Mouse (Mus musculus) urinary bladder, postnatal 25 days (tissue): Measurements from ENCODE around the gene Rbms2.
A peak's percentile ranks its signal among the peaks of the same experiment; 100 is the strongest.
"Not testable (repeated sequence)": the region's sequence is repeated elsewhere in the genome, so short reads cannot be mapped to it uniquely, and the experiment has no call there.

Experiments
- DNase-seq: peaks from one replicate; pipeline ENCODE4 v3.0.0; 2022; ENCODE audit warnings: low spot score

Rbms2 gene

DNA sequence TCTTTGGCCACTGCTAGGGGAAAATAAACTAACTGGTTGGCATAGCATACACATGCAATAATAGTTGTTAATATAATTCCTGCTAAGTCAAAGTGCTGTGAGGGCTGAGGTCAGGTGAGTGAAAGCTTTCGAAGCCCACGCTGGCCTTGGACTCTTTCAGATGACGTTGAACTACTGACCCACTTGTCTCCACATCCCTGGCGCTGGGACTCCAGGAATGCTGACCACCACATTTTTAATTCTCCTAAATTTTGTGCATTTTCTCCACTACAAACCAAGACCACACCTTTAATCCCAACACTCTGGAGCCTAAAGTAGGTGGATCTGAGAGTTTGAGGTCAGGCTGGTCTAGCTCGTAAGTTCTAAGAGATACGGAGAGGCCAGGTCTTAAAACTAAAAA, 13.0 kb upstream of the Rbms2 start:
- DNase-seq: no peak

DNA sequence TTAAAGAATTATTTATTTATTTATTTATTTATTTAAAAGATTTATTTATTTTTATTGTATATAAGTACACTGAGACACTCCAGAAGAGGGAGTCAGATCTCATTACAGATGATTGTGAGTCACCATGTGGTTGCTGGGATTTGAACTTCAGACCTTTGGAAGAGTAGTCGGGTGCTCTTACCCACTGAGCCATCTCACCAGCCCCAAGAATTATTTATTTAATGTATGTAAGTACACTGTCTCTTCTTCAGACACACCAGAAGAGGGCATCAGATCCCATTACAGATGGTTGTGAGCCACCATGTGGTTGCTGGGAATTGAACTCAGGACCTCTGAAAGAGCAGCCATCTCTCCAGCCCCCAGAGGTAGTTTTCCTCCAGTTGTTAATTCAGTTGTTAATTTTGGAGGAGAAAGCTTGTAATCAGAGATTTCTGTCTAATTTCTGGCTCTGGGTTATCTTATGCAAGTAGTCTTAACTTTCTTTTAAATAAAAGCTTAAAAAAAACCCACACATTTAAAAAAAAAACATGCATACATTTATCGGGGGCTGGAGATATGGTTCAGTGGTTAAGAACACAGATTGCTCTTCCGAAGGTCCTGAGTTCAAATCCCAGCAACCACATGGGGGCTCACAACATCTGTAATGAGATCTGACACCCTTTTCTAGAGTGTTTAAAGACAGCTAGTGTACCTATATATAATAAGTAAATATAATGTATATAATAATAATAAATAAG, 12.1 kb upstream of the Rbms2 start:
- DNase-seq: not testable (repeated sequence)

DNA sequence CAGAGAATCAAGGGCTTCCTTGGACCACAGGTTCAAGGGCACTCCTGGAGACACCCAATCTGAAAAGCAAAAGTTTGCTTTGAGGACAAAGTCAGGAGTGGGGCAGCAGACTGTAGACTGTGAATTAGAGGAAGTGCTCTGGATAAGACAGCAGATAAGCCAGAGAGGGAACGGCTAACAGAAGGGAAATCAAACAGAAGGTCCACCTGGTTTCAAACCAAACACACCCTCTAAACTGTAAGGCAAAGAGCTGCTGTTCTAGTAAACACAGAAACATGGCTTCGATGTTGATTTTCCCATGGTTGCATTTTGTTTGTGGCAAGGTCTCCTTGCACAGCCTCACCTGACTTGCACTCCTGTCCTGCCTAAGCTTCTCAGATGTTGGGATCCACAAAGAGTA, 11.4 kb upstream of the Rbms2 start:
- no peak for DNase-seq

DNA sequence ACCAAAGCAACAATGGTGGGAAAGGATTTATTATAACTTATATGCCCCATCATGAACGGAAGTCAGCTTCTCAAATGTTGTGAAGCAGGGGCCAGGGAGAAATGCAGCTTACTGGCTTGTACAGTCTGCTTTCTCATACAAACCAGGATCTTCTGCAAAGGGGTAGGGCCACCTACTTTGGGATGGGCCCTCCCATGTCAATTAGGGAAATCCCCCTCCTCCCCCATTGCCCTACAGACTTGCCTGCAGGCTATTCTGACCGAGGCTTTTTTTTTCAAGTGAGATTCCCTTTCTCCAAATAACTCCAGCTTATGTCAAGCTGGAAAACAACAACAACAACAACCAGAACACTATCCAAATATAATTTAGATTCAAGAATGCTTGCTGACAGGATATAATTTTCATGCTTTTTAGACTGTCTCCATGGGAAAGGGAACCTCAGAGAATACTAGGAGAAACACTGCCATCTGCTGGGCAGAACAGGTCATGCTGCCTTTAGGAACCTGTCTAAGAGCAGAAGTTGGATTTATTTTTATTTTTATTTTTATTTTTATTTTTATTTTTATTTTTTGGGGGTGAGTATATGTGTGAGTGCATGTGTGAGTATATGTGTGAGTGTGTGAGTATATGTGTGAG, 8.3 kb upstream of the Rbms2 start:
- peak; percentile 68 for DNase-seq

DNA sequence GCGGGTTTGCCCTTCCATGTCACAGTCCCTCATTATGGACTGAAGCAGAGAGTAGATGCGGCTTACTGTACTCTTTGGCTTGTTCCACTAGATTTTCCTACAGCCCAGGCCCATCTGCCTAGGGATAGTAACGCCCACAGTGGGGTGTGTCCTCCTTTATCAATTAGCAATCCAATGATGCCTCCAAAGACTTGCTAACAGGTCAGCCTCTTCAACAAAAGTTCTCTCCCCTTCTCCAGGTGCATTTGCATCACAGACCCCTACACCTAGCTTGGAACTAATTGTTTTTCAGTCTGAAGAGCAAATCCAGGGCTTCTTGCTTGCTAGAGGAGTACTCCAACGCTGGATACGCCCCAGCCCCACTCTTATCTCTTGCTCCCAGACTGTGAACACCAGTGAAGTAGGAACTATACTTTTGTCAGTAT, 7.1 kb upstream of the Rbms2 start:
- no peak for DNase-seq

DNA sequence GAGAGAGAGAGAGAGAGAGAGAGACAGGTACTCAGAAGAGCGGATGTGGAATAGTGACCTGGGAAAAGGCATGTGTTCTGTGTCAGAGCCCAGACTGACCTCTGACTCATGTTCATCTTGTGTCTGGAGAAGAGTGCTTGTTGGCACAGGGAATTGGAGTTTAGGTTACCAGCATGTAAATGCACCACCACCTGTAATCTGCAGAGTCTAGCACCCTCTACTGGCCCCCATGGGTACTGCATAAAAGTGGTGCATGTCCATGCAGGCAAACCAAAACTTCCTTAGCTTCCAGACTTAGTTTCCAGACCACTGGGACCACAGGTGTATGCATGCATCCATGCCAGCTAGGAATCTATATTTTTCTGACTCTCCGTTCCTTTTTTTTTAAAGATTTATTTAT, 5.9 kb upstream of the Rbms2 start:
- peak; percentile 76 for DNase-seq

DNA sequence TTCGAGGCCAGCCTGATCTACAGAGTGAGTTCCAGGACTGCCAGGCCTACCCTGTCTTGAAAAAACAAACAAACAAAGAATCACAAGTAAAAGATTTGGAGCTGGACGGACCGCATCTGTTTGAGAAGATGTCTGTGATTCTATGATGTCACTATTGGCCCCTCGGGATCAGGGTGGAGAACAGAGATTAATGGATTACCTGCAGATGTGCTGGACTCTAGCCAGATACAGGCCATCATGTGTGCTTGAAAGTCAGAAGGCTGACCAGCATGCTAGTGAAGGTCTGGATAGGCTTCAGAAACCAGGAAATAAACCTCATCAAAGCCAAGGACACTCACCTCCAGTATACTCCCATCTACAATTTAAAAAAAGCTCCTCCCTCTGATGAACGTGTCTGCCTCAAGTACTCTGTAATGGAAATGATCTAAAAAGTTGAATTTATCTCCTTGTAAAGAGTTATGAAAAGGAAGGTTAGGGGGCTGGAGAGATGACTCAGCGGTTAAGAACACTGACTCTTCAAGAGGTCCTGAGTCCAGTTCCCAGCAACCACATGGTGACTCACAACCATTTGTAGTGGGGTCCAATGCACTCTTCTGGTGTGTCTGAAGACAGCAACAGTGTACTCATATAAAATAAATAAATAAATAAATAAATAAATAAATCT, 5.3 kb upstream of the Rbms2 start:
- DNase-seq: no peak

DNA sequence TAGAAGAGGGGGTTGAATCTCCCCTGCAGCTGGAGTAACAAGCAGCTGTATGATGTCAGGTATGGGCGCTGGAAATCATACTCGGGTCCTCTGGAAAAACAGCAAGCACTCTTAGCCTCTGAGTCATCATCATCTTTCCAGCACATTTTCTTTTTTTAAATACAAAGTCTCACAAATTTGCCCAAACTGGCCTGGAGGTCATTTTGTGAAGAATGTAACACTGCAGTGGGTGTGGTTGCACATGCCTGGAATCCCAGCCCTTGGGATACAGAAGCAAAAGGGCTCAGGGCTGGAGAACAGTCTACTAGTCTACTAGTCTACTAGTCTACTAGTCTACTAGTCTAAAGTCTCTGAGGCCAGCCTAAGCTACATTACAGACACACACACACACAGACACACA, 4.2 kb upstream of the Rbms2 start:
- no peak for DNase-seq

DNA sequence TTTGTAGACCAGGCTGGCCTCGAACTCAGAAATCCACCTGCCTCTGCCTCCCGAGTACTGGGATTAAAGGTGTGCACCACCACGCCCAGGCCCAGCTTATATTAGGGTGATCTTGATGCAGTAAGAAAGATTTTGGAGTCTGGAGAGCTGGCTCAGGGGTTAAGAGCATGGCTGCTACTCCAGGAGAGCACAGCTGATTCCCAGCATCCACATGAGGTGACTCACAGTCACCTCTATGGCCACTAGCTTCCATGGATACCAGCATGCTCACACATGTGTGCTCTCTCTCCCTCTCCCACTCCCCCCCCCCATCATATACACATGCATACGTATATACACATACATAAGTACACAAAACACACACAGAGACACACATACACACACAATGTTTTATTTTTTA, 2.8 kb downstream of the Rbms2 start:
- no peak for DNase-seq

DNA sequence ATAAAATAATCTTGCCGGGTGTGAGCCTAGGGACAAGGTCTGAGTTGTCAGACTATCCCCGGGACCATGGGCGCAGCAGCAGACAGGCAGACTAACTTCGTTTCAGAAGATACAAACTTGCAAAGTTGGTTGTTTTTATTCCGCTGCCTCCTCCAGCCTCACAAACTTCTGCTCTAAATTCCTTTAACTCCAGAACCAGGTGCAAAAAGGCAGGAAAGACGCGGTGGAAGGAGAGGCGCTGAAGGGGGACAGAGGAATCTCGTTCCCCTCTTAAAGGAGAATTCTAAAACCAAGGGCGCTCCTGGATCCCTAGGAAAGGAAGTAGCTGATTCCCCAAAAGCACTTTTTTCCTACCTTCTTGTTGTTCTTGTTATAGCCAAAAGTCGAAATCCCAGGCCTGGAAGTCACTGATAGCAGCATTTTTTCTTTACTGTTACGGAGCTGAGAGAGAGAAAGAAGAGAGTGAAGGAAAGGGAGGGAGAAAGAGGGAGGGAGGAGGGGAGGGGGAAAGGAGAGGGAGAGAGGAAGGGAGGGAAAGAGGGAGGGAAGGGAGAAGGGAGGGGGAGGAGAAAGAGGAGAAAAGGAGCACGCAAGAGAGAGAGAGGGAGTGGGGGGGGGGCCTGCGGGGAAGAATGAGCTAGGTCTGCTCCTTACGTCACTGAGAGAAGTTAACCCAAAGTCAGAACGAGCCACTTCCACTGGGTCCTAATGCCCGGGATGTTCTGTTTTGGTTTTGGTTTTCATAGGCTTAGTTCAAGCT, 3.9 kb downstream of the Rbms2 start:
- DNase-seq: peak; percentile 23

DNA sequence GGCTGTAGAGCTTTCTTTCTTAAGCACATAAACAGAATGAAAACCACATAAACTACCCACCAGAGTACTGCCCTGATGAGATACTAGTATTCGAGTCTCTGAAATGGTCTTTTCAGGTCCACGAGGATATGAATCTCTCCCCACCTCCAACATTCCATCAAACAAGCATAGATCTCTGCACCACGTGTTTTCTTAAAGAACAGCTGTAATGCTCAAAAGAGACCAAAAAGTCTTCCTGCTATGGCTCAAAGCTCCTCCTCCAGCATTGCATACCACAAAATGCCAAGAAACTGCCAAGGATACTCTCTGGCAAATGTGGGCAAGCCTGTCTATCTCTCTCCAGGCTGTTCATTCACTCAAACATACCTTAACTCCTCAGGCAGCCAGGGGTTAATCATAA, 4.8 kb downstream of the Rbms2 start:
- DNase-seq: no peak

DNA sequence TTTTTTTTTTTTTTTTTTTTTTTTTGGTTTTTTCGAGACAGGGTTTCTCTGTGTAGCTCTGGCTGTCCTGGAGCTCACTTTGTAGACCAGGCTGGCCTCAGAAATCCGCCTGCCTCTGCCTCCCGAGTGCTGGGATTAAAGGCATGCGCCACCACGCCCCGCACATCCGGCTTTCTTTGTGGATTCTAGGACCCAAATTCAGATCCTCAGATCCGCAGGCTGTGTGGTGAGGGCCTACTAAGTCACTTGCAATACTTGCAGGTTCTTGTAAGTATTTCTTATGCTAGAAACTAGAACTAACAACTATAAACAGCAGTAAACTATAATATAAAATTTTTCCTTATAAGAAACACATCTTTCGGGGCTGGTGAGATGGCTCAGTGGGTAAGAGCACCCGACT, 8.7 kb downstream of the Rbms2 start:
- DNase-seq: not testable (repeated sequence)

DNA sequence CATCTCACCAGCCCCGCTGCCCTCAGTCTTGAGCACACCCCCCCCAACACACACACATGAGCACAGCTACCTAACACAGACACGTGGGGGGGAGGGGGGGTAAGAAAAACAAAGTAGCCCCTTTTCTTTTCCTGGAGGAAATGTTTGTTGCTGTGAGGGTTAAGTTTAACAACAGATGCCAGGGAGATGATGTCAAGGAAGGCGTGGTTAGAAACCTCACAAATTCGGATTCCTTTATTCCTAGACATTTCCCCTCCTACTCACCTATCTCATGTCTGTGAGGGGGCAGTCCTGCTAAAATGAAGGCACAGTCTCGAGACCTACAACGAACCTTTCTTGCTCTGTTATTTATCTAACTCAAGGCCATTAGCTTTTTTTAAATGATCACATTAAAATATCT, 13.0 kb downstream of the Rbms2 start:
- no peak for DNase-seq

DNA sequence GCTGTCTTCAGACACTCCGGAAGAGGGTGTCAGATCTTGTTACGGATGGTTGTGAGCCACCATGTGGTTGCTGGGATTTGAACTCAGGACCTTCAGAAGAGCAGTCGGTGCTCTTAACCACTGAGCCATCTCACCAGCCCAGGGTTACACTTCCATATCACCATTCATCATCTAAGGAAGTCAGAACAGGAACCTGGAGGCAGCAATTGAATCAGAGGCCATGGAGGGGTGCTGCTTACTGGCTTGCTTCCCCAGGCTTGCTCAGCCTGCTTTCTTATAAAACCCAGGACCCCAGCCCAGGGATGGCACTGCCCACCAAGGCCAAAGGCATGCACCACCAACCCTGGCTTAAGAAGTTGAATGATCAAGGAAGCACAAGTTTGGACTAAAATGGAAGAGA, 14.4 kb downstream of the Rbms2 start:
- DNase-seq: not testable (repeated sequence)

DNA sequence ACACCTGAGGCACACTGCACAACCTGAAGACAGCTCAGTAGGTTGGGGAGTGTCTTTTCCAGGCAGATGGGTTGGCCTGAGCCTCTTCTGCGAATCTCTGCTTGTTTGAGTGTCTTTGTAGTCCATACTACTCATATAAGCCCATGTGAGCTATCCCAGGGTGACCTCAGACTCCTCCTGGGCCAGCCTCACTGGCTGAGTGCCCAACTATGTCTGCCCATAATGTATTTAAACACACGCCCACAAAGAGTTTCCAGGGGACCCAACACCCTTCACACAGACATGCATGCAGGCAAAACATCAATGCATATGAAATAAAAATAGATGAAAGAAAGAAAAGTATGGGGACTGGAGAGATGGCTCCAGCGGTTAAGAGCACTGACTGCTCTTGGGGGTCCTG, 26.1 kb downstream of the Rbms2 start:
- no peak for DNase-seq

DNA sequence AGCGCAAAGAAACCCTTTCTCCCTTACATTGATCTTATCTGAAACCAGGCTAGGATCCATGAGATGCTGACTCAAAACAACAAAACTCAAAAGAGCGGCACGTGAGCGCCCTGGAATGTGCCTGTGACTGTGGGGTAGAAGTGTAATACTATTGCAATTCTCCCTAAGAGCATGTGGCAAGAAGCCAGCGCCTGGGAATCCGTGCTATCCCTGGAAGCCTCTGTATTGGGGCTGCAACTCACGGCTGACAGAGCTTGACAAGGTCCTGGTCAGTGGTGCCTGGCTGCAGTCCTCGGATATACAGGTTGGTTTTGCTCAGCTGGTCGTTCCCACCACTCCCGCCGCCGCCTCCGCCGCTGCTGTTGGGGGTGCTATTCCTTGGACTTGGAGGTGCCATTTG, 29.2 kb downstream of the Rbms2 start:
- peak; percentile 50 for DNase-seq

DNA sequence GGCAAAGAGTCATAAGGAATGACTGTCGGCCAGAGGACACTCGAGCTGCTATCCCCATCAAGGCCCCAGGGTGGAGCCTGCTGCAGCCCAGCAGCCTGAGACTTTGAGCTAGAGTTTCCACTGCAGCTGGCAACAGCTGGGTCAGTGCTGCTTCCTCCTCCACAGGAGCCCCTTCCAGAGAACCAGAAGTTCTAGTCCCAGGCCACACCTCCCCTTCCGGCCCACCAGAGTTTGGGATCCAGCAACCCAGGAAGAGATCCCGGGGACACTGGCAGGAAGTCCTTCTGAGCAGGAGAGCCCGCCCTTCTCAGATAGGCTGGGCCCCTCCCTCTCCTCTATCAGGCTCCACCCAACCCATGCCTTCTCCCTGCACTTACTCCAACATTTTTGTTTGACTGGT, 30.5 kb downstream of the Rbms2 start:
- peak; percentile 61 for DNase-seq

DNA sequence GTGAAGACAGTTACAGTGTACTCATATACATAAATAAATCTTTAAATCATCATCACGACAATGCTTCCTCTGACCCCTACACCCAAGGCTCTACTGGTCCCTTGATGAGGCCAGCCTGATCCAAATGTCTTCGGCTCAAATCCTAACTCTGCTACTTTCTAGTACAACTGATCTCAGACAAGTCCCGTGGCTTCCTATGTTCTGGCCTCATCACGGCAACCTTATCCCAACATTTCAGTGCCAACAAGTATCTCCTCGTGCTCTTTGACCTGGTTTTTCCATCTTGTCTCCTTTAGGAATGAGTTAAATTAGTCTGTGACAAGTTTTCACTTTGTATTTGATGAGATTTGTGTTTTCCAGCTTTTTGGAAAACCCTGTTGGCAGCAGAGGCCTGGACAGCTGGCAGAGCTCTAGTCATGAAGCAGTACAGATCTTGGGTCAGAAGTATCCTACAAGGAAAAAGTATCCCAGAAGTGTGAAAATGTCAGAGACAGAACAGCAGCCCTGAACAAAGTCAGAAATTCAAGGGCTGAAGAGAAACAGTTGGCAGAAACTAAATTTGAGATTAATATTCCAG, 31.2 kb downstream of the Rbms2 start:
- no peak for DNase-seq

DNA sequence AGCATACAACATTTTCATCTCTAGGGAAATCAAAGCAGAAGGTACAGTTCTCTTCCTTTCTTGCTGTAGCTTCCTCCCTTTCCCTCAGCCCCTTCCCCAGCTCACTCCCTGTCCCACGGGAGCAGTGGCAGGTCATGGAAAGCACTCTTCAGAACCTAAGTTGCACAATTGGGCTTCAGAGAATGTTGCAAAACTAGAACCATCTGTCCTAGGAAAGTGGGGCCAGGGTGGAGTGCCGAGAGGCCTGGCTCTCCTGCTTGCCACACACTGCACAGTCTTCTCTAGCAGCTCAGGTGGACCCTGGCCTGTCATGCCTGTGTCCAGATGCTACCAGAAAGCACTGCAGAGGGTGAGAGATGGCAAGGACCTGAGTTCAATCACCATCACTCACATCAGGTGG, 35.1 kb downstream of the Rbms2 start:
- no peak for DNase-seq

DNA sequence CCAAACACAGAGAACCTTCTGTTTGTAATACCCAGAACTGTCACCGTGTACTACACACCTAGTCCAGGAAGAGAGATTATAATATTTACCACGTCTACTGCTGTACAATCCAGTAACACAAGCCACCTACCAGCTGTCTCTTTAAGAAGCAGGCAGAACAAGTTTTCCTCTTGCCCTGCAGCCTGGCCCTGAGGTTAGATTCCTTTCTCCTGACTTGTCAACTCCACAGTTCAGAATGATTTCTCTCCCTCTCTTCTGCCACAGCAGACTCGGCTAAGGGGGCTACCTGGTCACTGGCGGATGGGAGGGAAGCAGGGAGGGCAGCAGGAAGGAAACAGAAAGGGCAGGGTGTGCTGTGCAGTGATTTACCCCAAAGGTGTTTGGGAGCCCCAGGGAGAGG, 36.4 kb downstream of the Rbms2 start:
- no peak for DNase-seq

DNA sequence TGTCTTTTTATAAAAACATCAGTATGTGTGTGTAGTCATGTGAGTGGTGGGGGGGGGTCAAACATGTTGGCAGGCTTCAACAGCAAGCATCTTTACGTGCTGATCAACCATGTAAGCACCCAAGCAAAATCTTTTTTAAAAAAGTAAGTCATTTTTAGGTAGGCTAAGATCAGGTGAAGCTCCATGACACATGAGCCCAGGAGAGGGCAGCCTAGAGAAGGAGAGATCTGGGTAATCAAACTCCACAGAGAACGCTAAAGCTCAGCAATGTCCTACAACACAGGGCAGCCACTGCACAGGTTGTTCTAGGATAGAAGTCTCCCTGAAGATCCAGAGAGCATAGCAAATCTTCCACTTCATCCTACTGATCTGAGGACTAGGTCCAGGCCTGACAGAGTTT, 37.9 kb downstream of the Rbms2 start:
- DNase-seq: no peak

DNA sequence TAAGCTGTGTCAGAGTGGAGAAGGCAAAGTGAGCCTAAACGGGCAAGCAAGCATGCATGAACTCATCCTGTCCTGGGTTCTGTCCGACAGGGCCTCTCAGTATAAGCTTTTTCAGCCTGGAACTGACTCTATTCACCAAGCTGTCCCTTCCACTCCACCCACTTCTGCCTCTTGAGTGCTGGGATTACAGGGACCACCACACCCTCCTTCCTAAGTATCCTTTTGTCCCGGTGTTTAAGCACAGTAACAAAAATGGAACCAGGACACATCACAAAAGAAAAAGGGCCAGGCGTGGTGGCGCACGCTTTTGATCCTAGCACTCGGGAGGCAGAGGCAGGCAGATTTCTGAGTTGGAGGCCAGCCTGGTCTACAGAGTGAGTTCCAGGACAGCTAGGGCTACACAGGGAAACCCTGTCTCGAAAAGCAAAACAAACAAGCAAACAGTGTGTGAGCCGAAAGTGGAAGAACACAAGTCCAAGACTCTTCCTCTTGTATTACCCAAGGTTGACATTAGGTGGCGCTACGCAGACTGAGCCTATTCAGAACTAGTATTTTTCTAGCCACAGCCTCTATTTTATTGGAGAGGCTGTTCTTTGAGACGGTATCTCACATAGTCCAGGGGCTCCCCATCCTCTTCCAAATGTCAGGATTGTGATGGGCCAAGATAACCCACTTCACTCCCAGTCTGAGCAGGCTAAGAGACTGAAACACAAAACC, 39.7 kb downstream of the Rbms2 start:
- peak; percentile 50 for DNase-seq
